Mouse (Mus musculus): ENCODE measurements around the gene Xrcc6.
"Not testable (repeated sequence)": the region's sequence is repeated elsewhere in the genome, so short reads cannot be mapped to it uniquely, and the experiment has no call there.

Xrcc6 gene

GRCm38 (mm10) chr15:81966062-81966829 lies 21.4 kb upstream of the Xrcc6 start:
- DNase-seq (ENCODE audit: low read depth, low spot score), result no peak

GRCm38 (mm10) chr15:81967821-81968220 lies 19.8 kb upstream of the Xrcc6 start:
- no peak for DNase-seq (ENCODE audit: low read depth, low spot score)

- no peak for DNase-seq (ENCODE audit: low read depth, low spot score)
Measured at GRCm38 (mm10) chr15:81968447-81968846, 19.2 kb upstream of the Xrcc6 start.

- peak; percentile 74 for DNase-seq (ENCODE audit: low read depth, low spot score)
Measured at GRCm38 (mm10) chr15:81969173-81969572, 18.5 kb upstream of the Xrcc6 start.

GRCm38 (mm10) chr15:81969635-81970034 lies 18.0 kb upstream of the Xrcc6 start:
- DNase-seq (ENCODE audit: low read depth, low spot score), result not testable (repeated sequence)

GRCm38 (mm10) chr15:81970498-81970897 lies 17.1 kb upstream of the Xrcc6 start:
- DNase-seq (ENCODE audit: low read depth, low spot score), result not testable (repeated sequence)

- not testable (repeated sequence) for DNase-seq (ENCODE audit: low read depth, low spot score)
Measured at GRCm38 (mm10) chr15:81975156-81975555, 12.5 kb upstream of the Xrcc6 start.

GRCm38 (mm10) chr15:81980321-81980720 lies 7.3 kb upstream of the Xrcc6 start, which contains the start of gene 1700029P11Rik:
1700029P11Rik (plus strand) TSS chr15:81980540.
- DNase-seq (ENCODE audit: low read depth, low spot score), result no peak

- DNase-seq (ENCODE audit: low read depth, low spot score), result peak; percentile 25
Measured at GRCm38 (mm10) chr15:81982173-81982572, 5.5 kb upstream of the Xrcc6 start.

- DNase-seq (ENCODE audit: low read depth, low spot score), result peak; percentile 29
Measured at GRCm38 (mm10) chr15:81985267-81986161, 2.1 kb upstream of the Xrcc6 start.

- DNase-seq (ENCODE audit: low read depth, low spot score), result peak; percentile 95
Measured at GRCm38 (mm10) chr15:81989371-81990062, 1.9 kb downstream of the Xrcc6 start.

GRCm38 (mm10) chr15:81990549-81990948 lies 2.9 kb downstream of the Xrcc6 start:
- no peak for DNase-seq (ENCODE audit: low read depth, low spot score)

- DNase-seq (ENCODE audit: low read depth, low spot score), result no peak
Measured at GRCm38 (mm10) chr15:81993992-81994391, 6.4 kb downstream of the Xrcc6 start.

GRCm38 (mm10) chr15:82004257-82004656 lies 16.6 kb downstream of the Xrcc6 start:
- DNase-seq (ENCODE audit: low read depth, low spot score), result no peak

GRCm38 (mm10) chr15:82011947-82012346 lies 24.3 kb downstream of the Xrcc6 start:
- DNase-seq (ENCODE audit: low read depth, low spot score), result peak; percentile 91

- DNase-seq (ENCODE audit: low read depth, low spot score), result no peak
Measured at GRCm38 (mm10) chr15:82014745-82015391, 27.2 kb downstream of the Xrcc6 start.

GRCm38 (mm10) chr15:82015392-82016100 lies 27.9 kb downstream of the Xrcc6 start:
- peak; percentile 68 for DNase-seq (ENCODE audit: low read depth, low spot score)

- DNase-seq (ENCODE audit: low read depth, low spot score), result peak; percentile 97
Measured at GRCm38 (mm10) chr15:82016101-82016808, 28.6 kb downstream of the Xrcc6 start.

- DNase-seq (ENCODE audit: low read depth, low spot score), result no peak
Measured at GRCm38 (mm10) chr15:82016830-82017229, 29.2 kb downstream of the Xrcc6 start.

GRCm38 (mm10) chr15:82017461-82017860 lies 29.8 kb downstream of the Xrcc6 start:
- DNase-seq (ENCODE audit: low read depth, low spot score), result no peak
